9 mouse cellular contexts compared by ENCODE assay signal in the genomic region with DNA sequence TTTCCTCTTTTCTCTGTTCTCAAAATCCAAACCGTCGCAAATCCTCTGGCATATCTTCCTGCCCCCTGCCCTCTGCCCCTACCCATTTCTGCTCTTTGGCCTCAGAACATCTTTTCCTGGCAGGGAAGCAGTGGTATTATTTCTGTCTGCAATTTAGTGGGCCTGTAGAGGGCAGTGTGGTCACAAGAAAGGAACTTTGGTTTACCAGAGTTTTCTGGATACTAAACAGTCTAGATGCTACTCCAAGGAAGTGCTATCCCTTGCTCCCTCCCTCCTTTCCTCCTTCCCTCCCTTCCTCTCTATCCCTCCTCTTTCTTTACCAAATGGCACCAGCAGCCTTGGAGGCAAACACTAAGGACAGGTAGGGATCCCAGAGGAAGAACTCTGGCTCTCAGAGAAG.
A peak's percentile ranks its signal among the peaks of the same experiment; 100 is the strongest.
DNase-seq lines count a peak whose midpoint lies in the region; ATAC-seq and TF ChIP-seq lines count a peak whose summit lies in the region.
"Had no signal": no experiment of that assay in that cellular context is flagged by ENCODE, and none has a peak within 500 bp of the region (broad histone marks: within the 10 kb centered on the region; RNA-seq: fewer than 3 reads in every experiment).

No protein-coding gene starts in this region.

- no peaks in the 10 kb centered on the region for H3K27me3 ChIP-seq in thymus, adult 2 months (ENCODE audit: control insufficient read depth, insufficient read depth, low read length)
- H3K27me3 ChIP-seq: heart, embryonic 15.5 days had no signal

- DNase-seq in adrenal gland, adult (ENCODE audit: inconsistent age in 2 of 2, low spot score in 1 of 2), result peak; percentile 16 to 82
- no peak for DNase-seq in adrenal gland, postnatal 4 days (ENCODE audit: low spot score in 2 of 2)
- peak; percentile 67 for DNase-seq in adipocyte (ENCODE audit: low spot score)
- DNase-seq in embryo, embryonic 11 days, result peak; percentile 58
- DNase-seq in layer of hippocampus, adult 18-20 months (ENCODE audit: low spot score in 2 of 2), result peak; percentile 43 to 90
- DNase-seq in mesoderm, embryonic 11.5 days (ENCODE audit: low read depth, low spot score), result peak; percentile 47
- peak; percentile 37 for DNase-seq in thymus, adult 2 months

- no peak overlapping the region for H3K4me3 ChIP-seq in thymus, adult 2 months (ENCODE audit: control insufficient read depth, insufficient read depth, low read length)
- H3K4me3 ChIP-seq: heart, embryonic 15.5 days had no signal

- no peak for TF ChIP-seq POLR2A in thymus, adult 2 months (IDR thresholded peaks at IDR 0.05; ENCODE audit: control insufficient read depth, extremely low read depth, insufficient read depth, low read length, poor library complexity)

- no peaks in the 10 kb centered on the region for H3K4me1 ChIP-seq in thymus, adult 2 months (replicated peaks; ENCODE audit: control insufficient read depth, insufficient read depth, low read length)
- H3K4me1 ChIP-seq: heart, embryonic 15.5 days had no signal

- 14% methylated on average over 2 of the region's 2 CpGs for WGBS in thymus, adult 2 months

- ATAC-seq in granulocyte monocyte progenitor cell, adult 5-6 weeks (replicated peaks; ENCODE audit: poor library complexity, severe bottlenecking), result peak; percentile 27

- H3K27ac ChIP-seq in thymus, adult 2 months (ENCODE audit: control insufficient read depth, insufficient read depth, low read length), result no peak overlapping the region
- H3K27ac ChIP-seq: heart, embryonic 15.5 days had no signal

- no peaks in the 10 kb centered on the region for H3K36me3 ChIP-seq in thymus, adult 2 months (ENCODE audit: control insufficient read depth, insufficient read depth, low read length)
- H3K36me3 ChIP-seq: heart, embryonic 15.5 days had no signal

- no peak for TF ChIP-seq CTCF in thymus, adult 2 months (IDR thresholded peaks at IDR 0.05; ENCODE audit: borderline replicate concordance, control insufficient read depth, extremely low read depth, insufficient read depth, low read length, poor library complexity)

Comparison
In these comparisons a context has a peak if more than half of its experiments do, and no peak if none do; other contexts are left out.
1. DNase-seq: peak in adrenal gland, adult (2 of 2), adipocyte (single experiment), embryo, embryonic 11 days (single experiment), layer of hippocampus, adult 18-20 months (2 of 2), mesoderm, embryonic 11.5 days (single experiment) and thymus, adult 2 months (single experiment); none in adrenal gland, postnatal 4 days (0 of 2).